Mouse (Mus musculus): ENCODE measurements around the gene A630076J17Rik.

DNA sequence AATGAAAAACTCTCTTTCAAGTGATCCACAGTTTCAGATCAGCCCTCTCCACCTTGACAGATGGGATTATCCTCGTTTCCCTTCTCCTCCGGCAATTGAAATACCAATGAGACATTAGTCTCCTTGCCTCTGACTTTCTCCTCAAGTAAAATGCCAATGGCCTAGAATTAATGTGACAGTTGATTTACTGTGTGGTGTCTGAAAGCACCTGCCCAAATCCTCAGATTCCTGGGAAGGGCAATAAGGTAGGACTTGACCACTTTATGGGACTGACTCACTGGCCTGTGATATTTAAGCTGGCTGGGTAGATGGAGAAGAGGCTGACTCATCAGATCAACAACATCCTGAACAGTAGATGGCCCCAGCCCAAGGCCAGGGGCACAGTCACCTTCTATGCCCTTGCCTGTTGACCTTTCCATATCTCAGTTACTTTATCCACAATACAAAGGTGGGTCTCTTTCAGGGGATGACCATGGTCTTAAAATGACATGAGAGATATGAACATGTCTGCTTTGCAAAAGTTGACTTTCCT lies 36.5 kb downstream of the A630076J17Rik start:
- TF ChIP-seq POLR2A (IDR thresholded peaks at IDR 0.05; ENCODE audit: control insufficient read depth in 1 of 2, insufficient read depth in 1 of 2, low read depth in 1 of 2, low read length in 2 of 2, poor library complexity in 1 of 2) (no peak), MEF2A (IDR thresholded peaks at IDR 0.05; ENCODE audit: extremely low read depth, insufficient replicate concordance, low read depth, low read length, poor library complexity, severe bottlenecking) (no peak), KAT2A (conservative IDR thresholded peaks at IDR 0.05; ENCODE audit: low read depth, low read length) (no peak), EP300 (IDR thresholded peaks at IDR 0.05; ENCODE audit: low read depth in 1 of 2, low read length in 2 of 2) (no peak), GATA1 (IDR thresholded peaks at IDR 0.05; ENCODE audit: low read depth, low read length) (no peak), CTCF (IDR thresholded peaks at IDR 0.05 in 2 of 3, conservative IDR thresholded peaks at IDR 0.05 in 1 of 3; ENCODE audit: control insufficient read depth in 1 of 3, insufficient read depth in 1 of 3, low read depth in 2 of 3, low read length in 3 of 3, poor library complexity in 1 of 3, severe bottlenecking in 1 of 3) (no peak), ZMIZ1 (IDR thresholded peaks at IDR 0.05; ENCODE audit: low read depth, low read length) (no peak), MXI1 (IDR thresholded peaks at IDR 0.05; ENCODE audit: low read depth, low read length) (no peak), E2F4 (IDR thresholded peaks at IDR 0.05; ENCODE audit: borderline replicate concordance, low read depth, low read length) (no peak), POLR2AphosphoS5 (IDR thresholded peaks at IDR 0.05; ENCODE audit: borderline replicate concordance, low read depth, low read length) (no peak), MAX (IDR thresholded peaks at IDR 0.05; ENCODE audit: low read length) (no peak), USF2 (IDR thresholded peaks at IDR 0.05; ENCODE audit: borderline replicate concordance in 1 of 2, insufficient read depth in 1 of 2, low read depth in 1 of 2, low read length in 2 of 2) (no peak), TBP (IDR thresholded peaks at IDR 0.05; ENCODE audit: low read depth, low read length) (no peak)
